Mouse (Mus musculus): ENCODE data around the gene St13. TPM values are rescaled to one million over a fixed set of nuclear protein-coding genes. Genes with fewer than 3 reads are reported as not detected.
"Not testable (repeated sequence)": the region's sequence is repeated elsewhere in the genome, so short reads cannot be mapped to it uniquely, and the experiment has no call there.

St13 gene
- polyA plus RNA-seq, 1 experiment: 85.3 TPM

DNA sequence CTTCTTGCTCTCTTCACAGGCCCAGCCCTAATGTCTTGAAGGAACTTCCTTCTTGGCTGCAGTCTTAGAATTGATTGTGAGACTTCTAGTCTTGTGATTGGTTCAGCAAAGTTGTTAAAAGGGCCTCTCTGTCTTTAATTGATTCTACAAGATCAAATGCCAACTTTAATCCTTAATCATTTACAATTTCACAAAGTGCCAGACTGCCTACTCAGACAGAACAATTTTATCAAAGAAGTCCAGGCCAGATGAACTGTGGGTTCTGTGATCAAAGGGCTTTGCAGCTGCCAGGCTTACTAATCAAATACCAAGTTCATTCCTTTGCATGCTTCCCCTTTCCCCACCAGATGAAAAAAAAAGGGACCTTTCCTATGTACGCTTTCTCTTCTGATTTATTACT lies 21.6 kb upstream of the St13 start:
- Histone ChIP-seq H3K27ac (ENCODE audit: insufficient read depth, low read length) (no peak overlapping the region), H3K27me3 (ENCODE audit: control insufficient read depth, insufficient read depth, low read length) (no peaks in the 10 kb centered on the region), H3K4me3 (replicated peaks; ENCODE audit: insufficient read depth, low read depth, low read length) (no peak overlapping the region), H3K4me1 (ENCODE audit: control insufficient read depth, insufficient read depth, low read length) (no peaks in the 10 kb centered on the region)
- no peak for DNase-seq
- TF ChIP-seq POLR2A (IDR thresholded peaks at IDR 0.05; ENCODE audit: borderline replicate concordance, insufficient read depth, low read length): no peak
- no peak for TF ChIP-seq CTCF (IDR thresholded peaks at IDR 0.05; ENCODE audit: borderline replicate concordance, insufficient read depth, low read depth, low read length)
- 86% methylated on average over 1 of the region's 1 CpGs for WGBS

DNA sequence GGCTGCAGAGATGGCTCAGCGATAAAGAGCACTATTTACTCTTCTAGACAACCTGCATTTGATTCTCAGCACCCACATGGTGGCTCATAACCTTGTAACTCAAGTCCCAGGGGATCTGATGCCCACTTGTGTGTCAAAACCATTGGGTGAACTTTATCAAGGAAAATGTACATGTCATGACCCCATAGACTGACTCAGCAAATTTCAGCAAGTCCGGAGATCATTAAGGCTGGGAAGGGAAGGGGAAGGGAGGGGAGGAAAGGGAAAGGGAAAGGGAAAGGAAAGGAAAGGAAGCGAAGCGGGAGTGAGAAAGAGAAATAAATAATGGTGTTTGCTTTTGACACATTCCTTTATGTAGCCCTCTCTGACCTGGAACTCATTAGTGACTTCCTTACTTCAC lies 18.2 kb upstream of the St13 start:
- Histone ChIP-seq H3K4me1 (ENCODE audit: control insufficient read depth, insufficient read depth, low read length) (no peaks in the 10 kb centered on the region), H3K27me3 (ENCODE audit: control insufficient read depth, insufficient read depth, low read length) (no peaks in the 10 kb centered on the region), H3K4me3 (replicated peaks; ENCODE audit: insufficient read depth, low read depth, low read length) (no peak overlapping the region), H3K27ac (ENCODE audit: insufficient read depth, low read length) (no peak overlapping the region)
- WGBS: 93% methylated on average over 4 of the region's 4 CpGs
- DNase-seq: no peak
- TF ChIP-seq CTCF (IDR thresholded peaks at IDR 0.05; ENCODE audit: borderline replicate concordance, insufficient read depth, low read depth, low read length): no peak
- no peak for TF ChIP-seq POLR2A (IDR thresholded peaks at IDR 0.05; ENCODE audit: borderline replicate concordance, insufficient read depth, low read length)

DNA sequence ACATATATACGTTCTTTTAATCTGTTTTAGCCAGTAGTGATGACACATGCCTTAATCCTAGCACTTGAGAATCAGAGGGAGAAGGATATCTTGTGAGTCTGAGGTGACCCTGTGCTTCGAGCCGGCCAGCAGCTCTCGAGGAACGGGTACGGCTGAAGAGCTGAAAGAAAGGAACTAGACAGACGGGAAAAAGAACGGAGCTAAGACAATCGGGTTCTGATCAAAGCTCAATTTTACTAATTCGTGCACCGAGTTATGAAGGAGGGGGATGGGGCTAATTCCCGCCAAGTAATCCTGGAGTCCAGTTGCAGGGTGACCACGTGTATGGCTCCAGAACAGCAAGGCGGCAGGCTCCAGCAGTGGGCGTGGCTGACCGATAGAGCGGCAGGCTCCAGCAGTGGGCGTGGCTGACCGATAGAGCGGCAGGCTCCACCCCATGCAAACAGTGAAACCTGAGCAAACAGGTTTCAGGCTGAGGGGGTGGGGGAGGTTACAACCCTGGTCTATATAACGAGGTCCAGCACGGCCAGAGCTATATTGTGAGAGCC lies 17.0 kb upstream of the St13 start:
- not testable (repeated sequence) for H3K4me1 ChIP-seq (ENCODE audit: control insufficient read depth, insufficient read depth, low read length); H3K27ac ChIP-seq (ENCODE audit: insufficient read depth, low read length); DNase-seq; H3K4me3 ChIP-seq (replicated peaks; ENCODE audit: insufficient read depth, low read depth, low read length); H3K27me3 ChIP-seq (ENCODE audit: control insufficient read depth, insufficient read depth, low read length)
- WGBS: 16% methylated on average over 22 of the region's 22 CpGs

DNA sequence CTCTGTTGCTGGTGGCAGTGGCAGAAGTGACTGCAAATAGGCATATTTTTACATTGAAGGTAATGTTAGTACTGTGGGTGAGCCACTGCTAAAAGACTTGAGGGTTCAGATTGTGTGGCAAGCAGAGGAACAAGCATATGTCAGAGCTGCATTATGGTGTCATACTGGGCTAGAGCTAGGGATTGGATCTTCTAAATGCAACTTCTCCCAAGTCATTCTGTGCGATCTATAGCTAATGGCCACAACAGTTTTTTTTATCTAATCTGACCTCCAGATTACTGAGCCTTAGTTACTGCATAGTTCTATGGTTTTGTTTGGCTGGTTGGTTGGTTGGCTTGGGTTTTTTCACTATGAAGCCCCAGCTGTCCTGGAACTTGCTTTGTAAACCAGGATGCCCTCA lies 8.3 kb upstream of the St13 start, which contains the start of gene Dnajb7:
Gene Dnajb7, minus strand, starts transcription at position 101 of the 400 bp plus-strand sequence.
- Histone ChIP-seq H3K4me3 (replicated peaks; ENCODE audit: insufficient read depth, low read depth, low read length) (no peak within 1 kb of the TSS), H3K4me1 (ENCODE audit: control insufficient read depth, insufficient read depth, low read length) (no peaks in the 10 kb centered on the region), H3K27me3 (ENCODE audit: control insufficient read depth, insufficient read depth, low read length) (no peaks in the 10 kb centered on the region), H3K27ac (ENCODE audit: insufficient read depth, low read length) (no peak within 1 kb of the TSS)
- no peak for DNase-seq
- WGBS: 94% methylated on average over 1 of the region's 1 CpGs
- TF ChIP-seq POLR2A (IDR thresholded peaks at IDR 0.05; ENCODE audit: borderline replicate concordance, insufficient read depth, low read length): no peak
- TF ChIP-seq CTCF (IDR thresholded peaks at IDR 0.05; ENCODE audit: borderline replicate concordance, insufficient read depth, low read depth, low read length): no peak

DNA sequence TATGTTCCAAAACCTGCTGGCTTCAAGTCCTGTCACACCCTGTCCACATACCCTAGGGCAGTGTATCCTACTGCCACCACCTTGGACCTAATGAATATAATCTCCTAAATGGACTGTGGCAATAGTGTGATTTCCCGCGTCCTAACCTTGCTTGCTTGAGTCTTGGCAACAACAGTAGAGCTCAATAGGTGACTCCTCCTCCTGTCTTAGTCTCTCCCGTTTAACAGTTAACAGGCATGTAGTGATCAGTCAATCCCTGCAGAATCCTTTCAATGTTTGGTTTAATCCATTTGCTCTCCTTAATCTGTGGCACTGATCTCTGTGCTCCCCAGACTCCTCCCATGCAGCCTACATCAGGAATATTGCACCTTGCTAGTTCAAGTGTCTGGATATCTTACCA lies 5.1 kb upstream of the St13 start:
- no peaks in the 10 kb centered on the region for H3K27me3 ChIP-seq (ENCODE audit: control insufficient read depth, insufficient read depth, low read length)
- TF ChIP-seq CTCF (IDR thresholded peaks at IDR 0.05; ENCODE audit: borderline replicate concordance, insufficient read depth, low read depth, low read length): no peak
- TF ChIP-seq POLR2A (IDR thresholded peaks at IDR 0.05; ENCODE audit: borderline replicate concordance, insufficient read depth, low read length): no peak
- H3K4me3 ChIP-seq (replicated peaks; ENCODE audit: insufficient read depth, low read depth, low read length): no peak overlapping the region
- H3K27ac ChIP-seq (ENCODE audit: insufficient read depth, low read length): no peak overlapping the region
- DNase-seq: no peak
- 82% methylated on average over 3 of the region's 3 CpGs for WGBS
- H3K4me1 ChIP-seq (ENCODE audit: control insufficient read depth, insufficient read depth, low read length): no peaks in the 10 kb centered on the region

DNA sequence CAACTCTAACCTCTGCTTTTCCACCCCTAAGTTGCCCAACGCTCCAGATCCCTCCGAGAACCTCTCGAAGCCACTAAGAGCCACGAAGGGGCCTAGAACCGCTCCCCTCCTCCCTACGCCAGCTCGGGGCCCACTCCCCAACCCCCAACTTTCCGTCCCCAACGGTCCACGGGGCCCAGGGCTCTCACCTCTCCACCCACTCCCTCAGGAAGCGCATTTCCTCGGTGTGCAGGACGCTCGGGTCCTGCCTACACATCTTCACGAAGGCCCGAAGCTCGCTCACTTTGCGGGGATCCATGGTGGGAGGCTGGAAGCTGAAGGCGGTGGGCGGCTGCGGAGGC lies 610 bp downstream of the St13 start:
- Histone ChIP-seq H3K27ac (ENCODE audit: insufficient read depth, low read length) (peak overlapping the region; percentile 100), H3K4me1 (ENCODE audit: control insufficient read depth, insufficient read depth, low read length) (peaks cover under 1% of the 10 kb centered on the region), H3K27me3 (ENCODE audit: control insufficient read depth, insufficient read depth, low read length) (no peaks in the 10 kb centered on the region), H3K4me3 (replicated peaks; ENCODE audit: insufficient read depth, low read depth, low read length) (peak overlapping the region; percentile 94)
- TF ChIP-seq CTCF (IDR thresholded peaks at IDR 0.05; ENCODE audit: borderline replicate concordance, insufficient read depth, low read depth, low read length) (no peak), POLR2A (IDR thresholded peaks at IDR 0.05; ENCODE audit: borderline replicate concordance, insufficient read depth, low read length) (no peak)
- no peak for DNase-seq
- under 1% methylated on average over 21 of the region's 21 CpGs for whole genome bisulfite sequencing

DNA sequence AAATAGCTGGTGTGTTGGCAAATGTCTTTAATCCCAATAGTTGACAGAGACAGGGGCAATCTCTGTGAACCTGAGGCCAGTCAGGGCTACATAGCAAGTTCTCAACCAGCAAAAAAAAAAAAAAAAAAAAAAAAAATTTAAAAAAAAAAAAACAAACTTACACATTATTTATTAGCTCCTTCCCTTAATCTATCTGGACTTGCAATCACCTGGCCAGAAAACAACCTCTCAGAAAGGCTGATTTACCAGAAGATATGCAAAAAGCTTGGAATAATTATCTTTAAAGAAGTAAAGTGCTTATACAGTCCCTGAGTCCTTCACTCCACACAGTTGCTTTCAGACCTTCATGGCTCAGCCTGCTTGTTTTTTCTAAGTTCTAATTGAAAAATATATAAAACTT lies 1.7 kb downstream of the St13 start:
- no peak for DNase-seq
- H3K27ac ChIP-seq (ENCODE audit: insufficient read depth, low read length): no peak overlapping the region
- peaks cover 2% of the 10 kb centered on the region for H3K4me1 ChIP-seq (ENCODE audit: control insufficient read depth, insufficient read depth, low read length)
- TF ChIP-seq POLR2A (IDR thresholded peaks at IDR 0.05; ENCODE audit: borderline replicate concordance, insufficient read depth, low read length): no peak
- no peak for TF ChIP-seq CTCF (IDR thresholded peaks at IDR 0.05; ENCODE audit: borderline replicate concordance, insufficient read depth, low read depth, low read length)
- H3K27me3 ChIP-seq (ENCODE audit: control insufficient read depth, insufficient read depth, low read length): no peaks in the 10 kb centered on the region
- H3K4me3 ChIP-seq (replicated peaks; ENCODE audit: insufficient read depth, low read depth, low read length): no peak overlapping the region

DNA sequence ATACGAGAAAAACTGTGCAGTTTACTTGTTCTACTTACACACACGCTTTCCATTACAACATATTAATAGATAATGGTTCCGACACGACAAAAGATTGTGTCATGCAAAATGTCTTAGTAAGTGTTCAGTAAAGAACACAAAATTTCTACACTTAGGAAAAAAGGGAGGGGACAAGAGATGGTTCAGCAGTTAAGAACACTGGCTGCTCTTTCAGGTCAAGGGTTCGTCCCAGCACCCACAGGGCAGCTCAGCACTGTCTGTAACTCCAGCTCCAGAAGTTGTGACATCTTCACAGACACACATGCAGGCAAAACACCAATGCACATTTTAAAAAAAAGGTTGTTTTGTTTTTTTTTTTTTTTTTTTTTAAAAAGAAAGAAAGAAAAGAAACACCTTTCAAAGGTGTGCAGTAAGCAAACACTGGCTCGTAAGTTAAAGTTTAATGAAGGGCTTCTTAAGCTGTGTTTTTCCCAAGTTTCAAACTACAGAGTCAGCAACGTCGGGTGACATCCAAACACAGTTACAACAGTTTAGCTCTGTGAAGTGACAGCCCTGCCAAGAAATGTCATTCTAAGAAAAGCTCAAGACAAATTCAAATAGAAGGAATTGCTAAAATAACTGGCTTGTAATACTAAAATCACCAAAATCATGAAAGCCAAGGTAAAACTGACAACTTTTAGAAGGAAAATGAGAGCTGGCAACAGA lies 5.5 kb downstream of the St13 start:
- DNase-seq: no peak
- no peak for TF ChIP-seq CTCF (IDR thresholded peaks at IDR 0.05; ENCODE audit: borderline replicate concordance, insufficient read depth, low read depth, low read length)
- TF ChIP-seq POLR2A (IDR thresholded peaks at IDR 0.05; ENCODE audit: borderline replicate concordance, insufficient read depth, low read length): no peak
- Histone ChIP-seq H3K27me3 (ENCODE audit: control insufficient read depth, insufficient read depth, low read length) (no peaks in the 10 kb centered on the region), H3K4me1 (ENCODE audit: control insufficient read depth, insufficient read depth, low read length) (peaks cover 2% of the 10 kb centered on the region), H3K4me3 (replicated peaks; ENCODE audit: insufficient read depth, low read depth, low read length) (no peak overlapping the region), H3K27ac (ENCODE audit: insufficient read depth, low read length) (no peak overlapping the region)
- 72% methylated on average over 8 of the region's 8 CpGs for WGBS
